Mouse (Mus musculus) C2C12 (cell line): ENCODE measurements around the gene Sprr2a3. TPM values are rescaled to one million over a fixed set of nuclear protein-coding genes. Genes with fewer than 3 reads are reported as not detected.
"Not testable (repeated sequence)": the region's sequence is repeated elsewhere in the genome, so short reads cannot be mapped to it uniquely, and the experiment has no call there.

Source experiments
- H3K27me3 ChIP-seq: one replicate; pipeline ENCODE4 v1.6.1; 2011; ENCODE audit not compliant: control insufficient read depth, insufficient read depth, insufficient read length
- H3K36me3 ChIP-seq: one replicate; pipeline ENCODE4 v1.6.1; 2011; ENCODE audit not compliant: control insufficient read depth, insufficient read depth
- H3K4me3 ChIP-seq: one replicate; pipeline ENCODE4 v1.5.1; 2011; ENCODE audit warnings: mild to moderate bottlenecking, control low read depth; ENCODE audit not compliant: poor library complexity, insufficient read depth, severe bottlenecking
- H3K79me2 ChIP-seq: one replicate; pipeline ENCODE4 v1.6.1; 2011; ENCODE audit not compliant: control insufficient read depth, insufficient read depth
- H3K79me3 ChIP-seq: one replicate; pipeline ENCODE4 v1.6.1; 2011; ENCODE audit warnings: low read depth, control low read depth
- H3ac ChIP-seq: one replicate; pipeline ENCODE3; 2011; ENCODE audit warnings: low read depth; ENCODE audit not compliant: control insufficient read depth, insufficient read length
- CEBPB ChIP-seq: IDR thresholded peaks from one replicate; pipeline ENCODE4 v1.6.1; 2011; ENCODE audit warnings: low read depth, mild to moderate bottlenecking, control low read depth, moderate library complexity
- CTCF ChIP-seq: IDR thresholded peaks from one replicate; pipeline ENCODE4 v1.5.1; 2011; ENCODE audit not compliant: control insufficient read depth, insufficient read depth, insufficient read length
- FOSL1 ChIP-seq: IDR thresholded peaks from one replicate; pipeline ENCODE4 v1.8.0; 2011; ENCODE audit warnings: mild to moderate bottlenecking, low read length; ENCODE audit not compliant: poor library complexity, insufficient read depth, severe bottlenecking
- MAX ChIP-seq: IDR thresholded peaks from one replicate; pipeline ENCODE4 v1.6.1; 2011; ENCODE audit warnings: mild to moderate bottlenecking, control low read depth
- MYOD1 ChIP-seq: IDR thresholded peaks from one replicate; pipeline ENCODE4 v1.6.1; 2011; ENCODE audit warnings: low read depth; ENCODE audit not compliant: control insufficient read depth, insufficient read length
- MYOG ChIP-seq: IDR thresholded peaks from one replicate; pipeline ENCODE4 v1.6.1; 2011; ENCODE audit not compliant: control insufficient read depth, insufficient read length; ENCODE audit errors: extremely low read depth
- USF1 ChIP-seq: IDR thresholded peaks from one replicate; pipeline ENCODE4 v1.6.1; 2011; ENCODE audit warnings: low read depth, mild to moderate bottlenecking, control low read depth, moderate library complexity
- polyA plus RNA-seq: library from polyadenylated mRNA; unstranded; fragments of >200 nt; fragmentation: generic; extraction: Trizol; gene quantifications from one replicate; pipeline ENCODE4 v1.2.1, GENCODE M21; 2012; ENCODE audit warnings: missing spikeins

Sprr2a3 gene
- polyA plus RNA-seq, 1 experiment = 0.13 TPM

DNA sequence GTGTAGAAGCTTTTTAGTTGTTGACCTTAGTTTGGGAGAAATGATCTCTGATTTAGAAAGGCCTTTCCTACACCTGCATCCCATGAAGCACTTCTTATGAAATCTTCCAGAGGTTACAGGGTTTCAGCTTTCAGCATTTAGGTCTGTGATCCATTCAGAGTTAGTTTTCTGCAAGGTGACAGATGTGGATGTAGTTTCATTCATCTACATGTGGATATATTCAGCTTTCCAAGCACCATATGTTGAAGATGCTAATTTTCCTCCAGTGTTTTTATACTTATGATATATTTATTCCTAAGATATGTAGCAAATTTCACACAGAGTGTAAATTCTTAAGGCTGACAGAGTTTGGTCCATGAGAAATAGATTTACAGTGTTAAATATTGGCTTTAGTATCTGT, 11.7 kb upstream of the Sprr2a3 start:
- H3K4me3 ChIP-seq, H3K79me3 ChIP-seq, H3K79me2 ChIP-seq, H3K27me3 ChIP-seq, H3ac ChIP-seq, H3K36me3 ChIP-seq: not testable (repeated sequence)

DNA sequence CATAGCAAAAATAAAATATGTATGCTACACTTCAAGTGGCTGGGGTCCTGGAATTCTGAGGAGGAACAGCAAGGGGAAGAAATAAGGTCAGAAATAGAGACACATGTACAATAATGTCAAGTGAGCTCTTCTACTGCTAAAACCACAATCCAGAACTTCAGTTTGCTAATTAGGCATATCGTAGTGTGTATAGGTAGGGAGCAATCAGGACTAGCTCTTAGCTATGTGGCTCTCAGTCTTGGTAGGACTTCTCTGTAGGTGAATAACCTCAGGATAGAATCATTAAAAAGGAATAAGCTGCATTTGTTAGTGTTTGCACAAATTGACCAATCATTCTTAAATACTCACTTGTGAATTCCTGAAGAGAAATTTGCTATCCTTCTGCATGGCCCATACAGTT, 11.2 kb upstream of the Sprr2a3 start:
- H3K79me3 ChIP-seq, H3K27me3 ChIP-seq, H3K79me2 ChIP-seq, H3K36me3 ChIP-seq, H3K4me3 ChIP-seq, H3ac ChIP-seq: not testable (repeated sequence)

DNA sequence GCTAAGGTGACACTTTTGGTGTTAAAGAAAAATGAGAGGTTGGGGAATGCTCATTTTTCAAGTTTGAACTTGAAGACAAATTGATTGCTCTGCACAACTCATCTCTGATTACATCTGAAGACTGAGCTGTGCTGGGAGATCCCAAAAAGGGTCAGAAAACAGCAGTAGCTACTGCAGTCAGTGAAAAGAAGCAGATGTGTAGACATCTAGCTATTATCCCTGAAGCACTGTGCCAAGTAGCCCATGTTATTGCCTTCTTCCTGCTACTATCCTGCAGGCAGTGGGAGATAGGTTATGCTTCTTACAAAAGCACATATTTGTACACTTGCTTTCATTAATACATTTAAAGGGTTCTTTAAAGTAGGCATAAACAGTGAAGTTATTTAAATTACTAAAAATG, 5.6 kb upstream of the Sprr2a3 start:
- not testable (repeated sequence) for H3K79me2 ChIP-seq, H3K79me3 ChIP-seq, H3ac ChIP-seq

DNA sequence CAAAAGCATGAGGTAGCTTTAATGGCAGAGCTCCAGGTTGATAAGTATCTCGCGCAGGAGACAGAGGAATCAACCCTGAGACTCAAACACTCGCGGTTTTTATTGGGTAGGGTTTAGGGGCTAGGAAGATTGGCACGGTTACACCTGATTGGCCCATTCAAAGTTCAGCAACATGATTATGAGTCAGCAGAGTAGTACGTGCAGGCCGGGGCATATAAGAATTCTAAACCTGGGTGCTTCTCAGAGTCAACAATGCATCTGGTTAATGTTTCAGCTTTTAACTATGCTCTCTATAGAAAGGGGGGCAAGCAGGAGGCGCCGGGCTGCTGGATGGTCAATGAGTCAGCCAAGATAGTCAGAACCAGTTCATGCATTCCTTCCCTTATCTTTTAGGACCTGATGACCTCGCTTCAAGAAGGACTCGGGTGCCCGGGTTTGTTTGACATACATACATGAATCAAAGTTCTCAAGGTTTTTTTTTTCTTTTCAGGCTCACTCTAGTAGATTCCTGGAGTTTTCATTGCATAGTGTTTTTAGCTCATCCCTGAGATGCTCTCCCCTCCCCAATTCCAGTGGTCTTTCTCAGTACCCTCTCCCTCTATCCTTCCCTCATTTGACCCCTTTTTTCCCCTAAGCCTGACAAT, 4.1 kb upstream of the Sprr2a3 start:
- H3K79me3 ChIP-seq, H3ac ChIP-seq, H3K4me3 ChIP-seq, H3K27me3 ChIP-seq, H3K79me2 ChIP-seq, H3K36me3 ChIP-seq: not testable (repeated sequence)

More for the DNA sequence above, 5.6 kb upstream of the Sprr2a3 start:
- not testable (repeated sequence) for H3K27me3 ChIP-seq, H3K4me3 ChIP-seq, H3K36me3 ChIP-seq

DNA sequence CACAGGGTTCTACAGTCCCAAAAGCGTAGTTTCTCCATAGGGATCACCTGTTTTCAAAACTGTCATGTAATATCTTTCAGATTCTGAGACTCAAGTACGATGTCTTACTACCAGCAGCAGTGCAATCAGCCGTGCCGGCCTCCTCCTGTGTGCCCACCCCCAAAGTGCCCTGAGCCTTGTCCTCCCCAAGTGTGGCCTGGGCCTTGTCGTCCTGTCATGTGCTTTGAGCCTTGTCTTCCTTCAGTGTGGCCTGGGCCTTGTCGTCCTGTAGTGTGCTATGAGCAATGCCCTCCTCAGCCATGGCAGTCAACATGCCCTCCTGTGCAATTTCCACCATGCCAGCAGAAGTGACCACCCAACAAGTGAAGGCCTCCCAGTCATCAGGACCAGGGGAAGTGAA, 3.3 kb downstream of the Sprr2a3 start:
- not testable (repeated sequence) for H3K79me2 ChIP-seq, H3K36me3 ChIP-seq, H3K27me3 ChIP-seq, H3K4me3 ChIP-seq, H3K79me3 ChIP-seq, H3ac ChIP-seq

DNA sequence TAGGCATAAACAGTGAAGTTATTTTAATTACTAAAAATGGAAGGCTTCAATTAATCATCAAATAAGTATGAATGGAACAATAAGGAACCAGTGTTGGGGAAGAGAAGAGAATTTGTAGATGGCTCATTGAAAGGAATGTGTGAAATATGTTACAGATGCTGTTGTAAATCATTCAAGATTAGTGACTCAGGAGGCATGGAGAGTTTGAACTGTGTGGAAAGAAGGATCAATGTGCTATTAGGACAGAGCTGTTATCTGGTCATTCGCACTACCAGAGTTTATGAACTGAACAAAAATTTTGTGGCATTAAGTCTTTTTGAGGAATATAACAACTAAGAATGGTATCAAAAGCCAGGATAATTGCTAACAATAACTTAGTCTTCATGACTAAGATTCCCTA, 22.2 kb downstream of the Sprr2a3 start:
- H3K36me3 ChIP-seq = no peaks in the 10 kb centered on the region
- no peak overlapping the region for H3ac ChIP-seq
- TF ChIP-seq MYOD1 (no peak), USF1 (no peak), FOSL1 (no peak), CTCF (no peak)
- H3K4me3 ChIP-seq = no peak overlapping the region
- no peaks in the 10 kb centered on the region for H3K27me3 ChIP-seq
- H3K79me2 ChIP-seq = no peaks in the 10 kb centered on the region
- H3K79me3 ChIP-seq = no peaks in the 10 kb centered on the region

DNA sequence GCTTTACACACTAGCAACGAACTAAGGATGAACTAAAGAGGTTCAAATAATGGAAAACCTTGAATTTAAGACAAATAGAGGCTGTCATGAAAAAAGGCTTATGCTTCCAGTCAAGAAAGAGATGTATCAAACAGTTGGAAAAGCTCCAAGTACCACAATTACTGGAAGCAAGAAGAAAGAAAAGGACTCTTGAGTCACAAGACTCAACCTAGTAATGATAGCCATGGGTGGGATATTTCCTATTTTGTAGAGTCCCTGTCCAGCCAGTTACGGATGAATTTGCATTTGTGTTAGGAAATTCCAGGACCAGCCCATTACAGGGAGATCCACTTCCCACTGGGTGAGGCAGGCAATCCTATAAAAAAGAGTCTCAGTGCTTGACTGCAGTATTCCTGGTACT, 31.1 kb downstream of the Sprr2a3 start, which contains the start of gene Sprr2b:
TSS of gene Sprr2b (plus strand) at position 301 of the 400 bp plus-strand sequence.
- Histone ChIP-seq H3K79me3 (no peaks in the 10 kb centered on the region), H3K27me3 (no peaks in the 10 kb centered on the region), H3K4me3 (no peak within 1 kb of the TSS), H3K79me2 (no peaks in the 10 kb centered on the region), H3ac (no peak within 1 kb of the TSS), H3K36me3 (no peaks in the 10 kb centered on the region)
- TF ChIP-seq CEBPB (no peak), MAX (no peak), CTCF (no peak), MYOD1 (no peak), MYOG (no peak), USF1 (no peak), FOSL1 (no peak)
